Mouse (Mus musculus): ENCODE measurements around the gene Vamp3.

- TF ChIP-seq CTCF (IDR thresholded peaks at IDR 0.05; ENCODE audit: insufficient read depth, low read depth, low read length) (no peak), POLR2A (IDR thresholded peaks at IDR 0.05; ENCODE audit: insufficient read depth, low read depth, low read length) (no peak)
Measured at GRCm38 (mm10) chr4:151081355-151081754, 23.6 kb upstream of the Vamp3 start.
